Mouse (Mus musculus) cerebellum, adult 11 months (tissue): ENCODE measurements around the gene Shld2.
A peak's percentile ranks its signal among the peaks of the same experiment; 100 is the strongest.

Experiments
- DNase-seq: peaks from one replicate; pipeline ENCODE4 v3.0.0; 2022

Gene Shld2

DNA sequence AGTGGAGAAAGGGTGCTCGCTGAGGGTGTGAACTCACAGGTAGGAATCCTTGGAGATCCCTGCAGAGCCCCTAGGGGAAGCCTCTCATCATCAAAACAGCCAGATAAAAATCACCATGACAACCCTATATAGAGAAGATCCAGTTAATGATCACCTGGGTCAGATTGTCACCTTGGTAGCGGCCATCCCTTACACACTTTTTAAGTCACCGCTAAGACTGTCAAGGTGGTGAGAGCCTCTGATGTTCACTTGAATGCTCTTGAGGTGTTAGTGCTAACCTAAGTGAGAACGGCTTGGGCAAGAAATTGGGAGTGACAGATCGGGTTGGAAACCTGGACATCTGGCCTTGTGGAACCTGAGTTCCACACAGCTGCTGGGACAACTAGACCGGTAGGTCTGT lies 91.0 kb downstream of the Shld2 start, which contains the start of gene Syt15:
TSS of gene Syt15 (plus strand) at position 301 of the 400 bp plus-strand sequence.
- no peak for DNase-seq

DNA sequence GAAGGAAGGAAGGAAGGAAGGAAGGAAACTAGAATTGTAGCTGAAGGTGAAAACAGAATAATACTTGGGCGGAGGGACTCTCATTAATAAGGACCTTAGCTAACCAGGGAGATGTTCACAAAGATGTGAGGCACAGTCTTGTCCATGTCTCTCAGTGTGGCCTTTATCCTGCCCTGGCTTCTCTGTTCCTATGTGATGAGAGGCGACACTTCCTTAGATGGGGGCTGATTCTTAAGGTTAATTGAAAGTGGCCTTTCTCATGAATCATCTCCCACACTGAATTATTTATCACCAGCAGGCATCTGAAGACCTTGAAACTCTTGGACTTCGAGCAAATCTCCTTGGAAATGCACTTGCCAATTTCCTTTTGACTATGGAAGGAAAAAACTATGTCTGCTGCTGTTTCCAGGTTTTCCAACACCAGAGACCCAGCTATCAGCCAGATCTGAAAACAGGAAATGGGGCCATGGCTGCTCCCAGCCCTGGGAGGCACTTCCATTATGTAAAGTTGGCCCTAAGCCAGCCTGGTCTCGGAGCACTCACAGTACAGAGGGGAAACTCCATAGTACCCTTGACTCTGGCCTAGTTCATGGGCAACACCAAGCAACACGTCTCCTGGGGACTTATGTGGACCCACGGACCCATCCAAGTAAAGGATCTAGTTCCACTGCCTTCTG lies 94.7 kb downstream of the Shld2 start:
- DNase-seq = no peak

DNA sequence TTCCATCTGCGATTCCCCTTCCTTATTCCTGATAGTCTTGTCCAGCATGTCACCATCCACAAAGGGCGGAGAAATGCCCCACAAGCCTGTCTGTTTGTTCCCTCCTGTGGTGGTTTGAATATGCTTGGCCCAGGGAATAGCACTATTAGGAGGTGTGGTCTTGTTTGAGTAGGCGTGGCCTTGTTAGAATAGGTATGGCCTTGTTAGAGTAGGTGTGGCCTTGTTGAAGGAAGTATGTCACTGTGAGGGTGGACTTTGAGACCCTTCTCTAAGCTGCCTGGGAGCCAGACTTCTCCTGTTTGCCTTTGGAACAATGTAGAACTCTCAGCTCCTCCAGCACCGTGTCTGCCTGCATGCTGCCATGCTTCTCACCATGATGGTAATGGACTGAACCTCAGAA lies 100.4 kb downstream of the Shld2 start:
- no peak for DNase-seq

DNA sequence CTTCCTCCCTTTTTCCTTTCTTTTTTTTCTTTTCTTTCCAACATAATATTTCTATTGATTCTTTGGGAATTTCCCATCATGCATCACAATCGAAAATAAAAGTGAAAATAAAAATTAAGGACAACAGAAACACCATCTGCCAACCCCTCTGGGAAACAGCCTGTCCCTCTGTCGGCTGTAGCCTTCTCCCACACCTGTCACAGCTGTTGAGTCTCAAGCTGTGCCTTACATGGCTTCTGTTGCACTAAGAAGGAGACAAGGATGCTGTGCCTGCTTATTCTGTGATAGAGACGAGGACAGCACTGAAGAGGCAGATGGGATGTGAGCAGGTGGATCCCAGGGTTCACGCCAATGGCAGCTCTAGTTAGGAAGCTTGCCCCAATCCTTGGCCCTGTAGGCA lies 101.2 kb downstream of the Shld2 start:
- no peak for DNase-seq

DNA sequence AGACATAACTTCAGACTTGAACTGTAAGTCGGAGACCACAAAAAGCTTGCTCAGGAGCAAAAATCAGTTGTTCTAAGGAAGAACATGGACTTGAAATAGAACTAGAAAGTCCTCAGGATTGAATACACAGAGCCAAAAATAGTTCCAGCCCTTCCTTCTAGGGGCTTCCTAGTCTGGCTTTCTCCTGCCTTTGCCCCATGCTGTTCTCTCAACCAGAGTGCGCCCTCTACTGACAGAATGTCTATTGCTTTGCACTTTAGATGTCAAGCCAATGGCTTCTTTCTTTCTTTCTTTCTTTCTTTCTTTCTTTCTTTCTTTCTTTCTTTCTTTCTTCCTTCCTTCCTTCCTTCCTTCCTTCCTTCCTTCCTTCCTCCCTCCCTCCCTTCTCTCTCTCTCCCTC lies 101.6 kb downstream of the Shld2 start:
- peak; percentile 17 for DNase-seq

DNA sequence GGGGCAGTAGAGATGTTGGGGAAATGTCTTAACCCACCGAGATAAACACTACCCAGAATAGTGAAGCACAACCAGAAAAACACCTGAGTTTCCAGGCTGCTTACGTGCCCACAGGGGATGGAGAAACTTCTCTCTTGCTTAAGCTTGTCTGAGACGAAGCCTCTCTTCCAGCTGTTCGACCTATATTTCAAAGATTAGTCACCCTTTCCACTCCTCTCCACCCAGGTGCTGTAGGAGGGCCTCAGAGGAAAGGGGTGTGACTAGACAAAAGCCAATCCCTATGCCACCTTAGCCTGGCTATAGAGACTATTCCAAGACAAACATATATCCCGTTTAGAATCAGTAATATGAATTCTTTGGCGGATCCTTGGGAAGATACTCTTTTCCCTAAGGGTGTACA lies 102.3 kb downstream of the Shld2 start:
- DNase-seq = no peak

DNA sequence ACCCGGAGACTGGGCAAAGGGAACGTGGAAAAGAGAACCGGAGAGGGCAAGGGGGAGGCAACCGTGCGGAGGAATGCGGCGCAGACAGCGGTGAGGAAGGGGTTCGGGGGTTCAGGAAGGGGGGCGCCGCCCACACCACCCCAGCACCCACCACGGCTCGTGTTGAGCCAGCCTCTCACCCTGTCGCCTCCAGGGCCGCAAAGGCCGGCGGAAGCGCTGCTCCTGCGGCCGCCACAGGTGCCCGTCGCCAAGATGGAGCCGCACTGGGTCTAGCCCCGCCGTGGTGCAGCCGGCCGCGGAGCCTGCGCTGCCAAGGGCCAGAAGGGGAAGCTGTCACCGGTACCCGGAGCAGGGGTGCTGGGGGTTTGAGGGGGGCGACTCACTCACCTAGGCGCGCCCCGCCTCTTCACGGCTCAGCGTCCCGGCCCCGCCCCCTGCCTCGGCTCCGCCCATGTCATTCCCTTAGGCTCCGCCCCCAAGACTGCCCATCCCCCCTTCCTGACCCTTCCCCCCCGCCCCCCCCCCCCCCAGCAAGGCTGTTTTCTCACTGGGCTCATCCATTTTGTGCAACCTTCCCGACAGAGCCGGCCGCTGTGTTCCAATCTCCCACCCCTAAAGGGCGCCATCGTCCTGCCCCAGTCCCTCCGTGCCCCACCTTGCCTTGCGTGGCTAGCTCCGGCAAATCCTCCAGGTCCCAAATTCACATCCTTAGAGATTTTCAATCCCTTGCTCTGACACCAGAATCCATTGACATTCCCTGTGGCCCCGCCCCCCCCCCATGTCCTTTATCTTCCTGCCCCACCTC lies 108.9 kb downstream of the Shld2 start, which contains the start of gene Gprin2:
TSS of gene Gprin2 (minus strand) at position 423 of the 805 bp plus-strand sequence.
- DNase-seq = peak; percentile 61

DNA sequence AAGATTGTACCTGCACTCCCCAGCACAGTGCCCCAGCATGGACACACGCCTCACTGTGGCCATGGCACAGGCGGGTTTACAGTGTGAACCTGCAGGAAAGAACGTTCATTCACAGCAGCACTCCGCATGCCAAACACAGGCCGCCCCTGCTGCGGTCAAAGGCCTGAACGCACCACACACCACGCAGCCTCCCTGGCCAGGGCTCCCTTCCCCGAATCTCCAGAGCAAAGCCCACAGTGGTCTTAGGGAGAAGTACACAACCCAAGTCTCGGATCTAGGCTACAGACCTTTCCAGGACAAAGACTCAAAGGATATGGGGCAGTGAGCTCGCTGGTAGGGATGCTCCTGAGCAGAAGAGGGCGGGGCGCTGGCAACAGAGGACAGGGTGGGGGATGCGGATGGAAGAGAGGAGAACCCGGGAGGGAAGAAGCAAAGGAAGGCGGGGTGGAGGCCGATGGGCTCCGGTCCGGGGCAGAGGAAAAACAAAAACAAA lies 109.5 kb downstream of the Shld2 start:
- peak; percentile 47 for DNase-seq

DNA sequence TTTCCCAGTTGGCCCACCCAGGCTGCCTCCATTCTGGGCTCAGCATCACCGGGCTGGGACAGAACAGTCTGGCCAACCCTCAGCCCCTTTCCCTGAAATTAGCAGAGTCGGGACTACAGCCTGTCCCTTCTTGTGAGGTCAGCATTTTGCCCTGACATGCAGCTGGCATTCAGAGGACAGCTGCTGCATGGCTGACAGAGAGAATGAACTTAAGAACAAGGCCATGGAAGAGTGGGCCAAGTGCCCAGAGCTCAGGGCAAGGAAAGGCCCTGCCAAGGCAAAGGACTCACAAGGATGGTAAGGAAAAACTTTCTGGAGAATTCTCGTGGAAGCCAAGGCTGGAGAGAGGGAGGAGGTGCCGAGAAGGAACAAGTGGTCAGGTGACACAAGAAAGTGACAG lies 113.6 kb downstream of the Shld2 start:
- no peak for DNase-seq

DNA sequence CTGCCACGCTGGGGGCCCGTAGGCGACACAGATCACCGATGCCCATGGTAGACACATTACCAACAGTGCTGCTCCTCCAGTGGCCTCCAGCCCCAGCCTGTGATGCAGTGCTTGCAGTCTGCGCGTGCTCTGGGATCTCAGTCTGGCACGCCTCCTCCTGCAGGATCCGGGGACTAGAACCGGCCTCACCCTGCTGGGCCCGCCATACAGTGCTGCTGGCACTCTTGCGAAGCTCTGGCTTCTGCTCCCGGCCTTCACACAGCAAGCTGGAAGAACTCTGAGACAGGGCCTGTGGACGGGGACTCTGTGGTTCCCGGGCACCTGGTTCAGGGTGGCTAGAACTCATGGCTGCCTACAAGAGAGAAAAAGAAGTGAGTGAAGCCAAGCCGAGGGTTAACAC lies 114.8 kb downstream of the Shld2 start:
- DNase-seq = peak; percentile 19

DNA sequence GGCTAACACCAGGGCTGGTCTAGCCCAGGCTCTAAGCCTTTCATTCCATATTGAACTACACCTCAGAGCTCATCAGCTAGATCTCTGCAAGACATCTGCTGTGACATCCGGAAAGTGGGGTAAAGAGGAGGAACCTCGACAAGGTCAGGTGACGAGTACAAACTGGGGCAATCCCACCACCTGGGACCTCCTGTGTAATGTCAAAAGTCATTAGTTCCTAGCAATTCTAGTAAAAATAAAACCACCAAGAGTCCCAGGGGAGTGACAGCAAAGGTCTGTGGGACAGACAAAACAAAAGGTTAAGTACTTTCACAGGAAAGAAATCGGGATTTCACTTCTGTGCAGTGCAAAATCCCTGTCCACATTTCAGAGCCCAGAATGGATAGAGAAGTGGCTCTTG lies 116.4 kb downstream of the Shld2 start:
- DNase-seq = no peak

DNA sequence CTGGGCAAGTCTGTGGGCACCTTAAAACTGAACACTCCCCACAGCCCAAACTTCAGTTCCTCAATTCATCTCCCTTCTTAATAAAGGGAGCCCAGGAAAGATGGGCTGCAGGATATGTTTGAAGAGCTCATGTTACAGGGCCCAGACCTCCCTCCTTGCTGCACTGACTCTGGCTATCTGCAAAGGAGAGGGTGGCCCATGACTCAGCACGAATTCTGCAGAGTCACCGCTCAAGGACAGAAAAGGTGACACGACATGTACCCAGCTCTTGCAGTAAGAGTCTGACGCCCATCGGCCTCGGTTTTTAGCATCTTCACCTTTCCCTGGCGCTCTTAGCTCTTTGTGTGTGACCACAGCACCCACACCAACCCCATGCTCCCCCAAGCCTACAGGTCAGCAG lies 119.9 kb downstream of the Shld2 start:
- DNase-seq = no peak

DNA sequence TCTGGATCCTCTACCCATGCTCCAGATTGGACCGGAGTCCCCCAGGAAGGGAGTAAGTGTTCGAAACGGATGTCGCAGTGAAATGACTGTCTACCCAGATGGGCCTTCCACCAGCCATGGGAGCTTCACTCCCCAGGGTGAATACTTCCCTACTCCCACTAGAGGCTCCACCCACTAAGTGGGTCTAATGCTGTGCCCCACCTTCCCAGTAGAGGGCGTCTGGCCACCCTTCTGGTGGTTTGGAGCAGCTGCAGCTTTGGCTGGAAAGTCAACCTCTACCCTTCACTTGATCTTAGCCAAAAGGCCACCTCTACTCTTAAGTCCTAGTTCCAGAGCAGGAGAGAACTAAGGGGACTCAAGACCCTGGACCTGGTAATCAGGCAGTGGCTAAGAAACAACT lies 121.7 kb downstream of the Shld2 start:
- DNase-seq = peak; percentile 19
